Mouse (Mus musculus): ENCODE data around the gene Ebf1. TPM values are rescaled to one million over a fixed set of nuclear protein-coding genes. Genes with fewer than 3 reads are reported as not detected.
A peak's percentile ranks its signal among the peaks of the same experiment; 100 is the strongest.

Gene Ebf1
- polyA plus RNA-seq, 1 experiment from 2014 or later = 13.0 TPM

DNA sequence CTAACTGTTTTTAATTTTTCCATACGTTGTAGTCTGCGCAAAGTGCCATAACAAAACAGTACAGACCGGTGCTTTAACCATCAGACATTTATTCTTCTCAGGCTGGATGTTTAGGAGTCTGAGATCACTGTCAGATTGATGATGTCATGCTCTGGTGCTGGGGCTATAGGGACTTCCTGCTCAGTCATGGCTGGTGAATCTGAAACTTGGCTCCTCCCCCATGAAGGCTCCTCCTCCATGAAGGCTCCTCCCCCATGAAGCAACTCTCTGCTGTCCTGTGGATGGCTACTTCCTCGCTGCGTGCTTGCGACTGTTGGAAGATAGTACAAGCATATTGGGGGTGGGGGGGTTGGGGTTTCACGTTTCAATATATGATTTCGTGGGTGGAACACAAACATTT, 10.2 kb upstream of the Ebf1 start:
- H3K36me3 ChIP-seq = no peaks in the 10 kb centered on the region
- peaks cover 8% of the 10 kb centered on the region for H3K4me1 ChIP-seq
- H3K4me3 ChIP-seq = no peak overlapping the region
- peaks cover 15% of the 10 kb centered on the region for H3K27me3 ChIP-seq (replicated peaks)
- no peak for ATAC-seq (ENCODE audit: extremely low read depth, insufficient number of reproducible peaks, low FRiP score, low TSS enrichment)
- H3K9me3 ChIP-seq = no peaks in the 10 kb centered on the region
- no peak overlapping the region for H3K27ac ChIP-seq (replicated peaks)
- H3K4me2 ChIP-seq = no peak overlapping the region
- no peak overlapping the region for H3K9ac ChIP-seq
- WGBS = 76% methylated on average over 8 of the region's 8 CpGs

DNA sequence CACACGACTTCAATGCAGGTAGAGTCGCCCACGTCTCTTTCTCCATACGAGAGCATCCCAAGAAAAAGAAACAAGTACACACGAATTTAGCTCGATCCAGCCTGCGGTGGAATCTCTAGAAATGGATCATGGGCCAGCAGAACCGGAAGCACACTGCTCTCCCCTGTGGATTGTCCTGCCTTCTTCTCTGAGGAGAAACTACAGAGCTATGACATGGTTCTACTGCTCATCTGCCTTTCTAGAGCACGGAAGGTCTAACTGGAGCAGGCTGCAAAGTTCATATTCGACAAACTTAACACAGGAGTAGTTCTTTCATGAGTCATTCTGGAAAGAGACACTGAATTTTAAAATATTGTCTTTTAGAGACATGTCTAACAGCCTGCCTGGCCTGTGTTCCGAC, 8.5 kb upstream of the Ebf1 start:
- H3K4me1 ChIP-seq = peaks cover 25% of the 10 kb centered on the region
- no peak overlapping the region for H3K9ac ChIP-seq
- 71% methylated on average over 11 of the region's 11 CpGs for WGBS
- H3K27me3 ChIP-seq (replicated peaks) = peaks cover 32% of the 10 kb centered on the region
- no peak overlapping the region for H3K4me2 ChIP-seq
- H3K27ac ChIP-seq (replicated peaks) = no peak overlapping the region
- no peaks in the 10 kb centered on the region for H3K9me3 ChIP-seq
- H3K36me3 ChIP-seq = no peaks in the 10 kb centered on the region
- no peak for ATAC-seq (ENCODE audit: extremely low read depth, insufficient number of reproducible peaks, low FRiP score, low TSS enrichment)
- H3K4me3 ChIP-seq = no peak overlapping the region

DNA sequence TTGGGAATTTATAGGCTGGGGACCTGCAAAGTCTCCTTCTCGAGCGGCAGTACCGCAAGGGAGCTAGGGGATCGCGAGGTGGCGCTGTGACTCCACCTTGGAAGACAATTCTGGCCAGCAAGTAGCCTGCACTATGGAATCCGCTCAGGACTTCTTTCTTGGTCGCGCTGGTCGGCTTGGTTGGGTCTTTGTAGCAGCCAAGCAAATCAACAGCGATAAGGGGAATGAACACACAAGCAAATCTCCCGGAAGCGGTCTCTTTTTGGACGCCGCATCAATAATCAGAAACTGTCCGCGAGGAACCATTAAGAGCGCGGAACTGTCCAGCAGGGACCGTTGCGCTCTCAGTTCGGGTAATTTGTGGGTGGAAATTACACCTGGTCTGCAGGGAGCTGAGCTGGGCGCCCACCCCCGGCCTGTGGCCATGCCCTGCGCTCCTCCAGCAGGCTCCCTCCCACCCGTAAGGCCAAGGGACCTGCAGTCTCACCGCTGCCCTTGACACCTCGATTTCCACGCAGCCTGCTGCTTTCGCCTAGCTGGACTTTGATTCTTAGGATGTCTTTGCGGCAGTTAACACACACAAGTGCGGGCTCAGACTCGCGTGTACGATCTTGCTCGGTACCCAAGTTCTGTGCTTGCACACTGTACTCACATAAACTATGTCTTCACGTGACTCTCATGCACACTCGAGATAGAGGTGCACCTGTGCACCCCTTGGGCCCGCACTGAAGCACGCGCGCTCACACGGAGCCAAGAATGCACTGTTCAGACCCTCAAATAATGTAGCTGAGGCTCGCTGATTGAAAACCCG, 5.9 kb upstream of the Ebf1 start:
- Histone ChIP-seq H3K4me2 (peak overlapping the region; percentile 94), H3K27ac (replicated peaks) (no peak overlapping the region), H3K36me3 (no peaks in the 10 kb centered on the region), H3K4me3 (peak overlapping the region; percentile 54), H3K27me3 (replicated peaks) (peaks cover 54% of the 10 kb centered on the region), H3K9me3 (no peaks in the 10 kb centered on the region), H3K4me1 (peaks cover 28% of the 10 kb centered on the region), H3K9ac (peak overlapping the region; percentile 71)
- ATAC-seq (ENCODE audit: extremely low read depth, insufficient number of reproducible peaks, low FRiP score, low TSS enrichment) = peak; percentile 58; the same call in 1 of the 2 replicates
- under 1% methylated on average over 45 of the region's 45 CpGs for WGBS

DNA sequence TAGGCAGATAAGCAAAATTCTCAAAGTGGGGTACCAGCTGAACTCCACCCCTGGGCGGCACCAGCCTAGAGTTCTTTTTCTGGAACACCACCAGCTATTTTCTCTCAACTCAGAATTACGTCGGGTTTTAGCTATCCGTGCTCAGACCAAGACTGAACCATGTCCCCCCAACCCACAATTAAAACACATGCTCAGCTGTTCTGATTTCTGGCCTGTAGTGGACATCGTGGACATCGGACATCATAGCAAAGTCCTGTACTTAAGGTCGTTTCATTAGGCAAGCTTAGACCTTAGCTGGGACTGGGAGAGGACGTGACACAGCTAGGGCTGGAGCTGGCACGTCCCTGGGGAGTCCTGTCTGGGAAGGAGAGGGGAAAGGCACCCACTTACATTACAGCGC, 5.0 kb upstream of the Ebf1 start:
- Histone ChIP-seq H3K9ac (peak overlapping the region; percentile 75; the same call in 1 of the 2 replicates), H3K4me1 (peaks cover 36% of the 10 kb centered on the region), H3K4me2 (peak overlapping the region; percentile 94), H3K36me3 (no peaks in the 10 kb centered on the region), H3K27ac (replicated peaks) (no peak overlapping the region), H3K9me3 (no peaks in the 10 kb centered on the region), H3K27me3 (replicated peaks) (peaks cover 62% of the 10 kb centered on the region), H3K4me3 (peak overlapping the region; percentile 54)
- WGBS = 4% methylated on average over 10 of the region's 10 CpGs
- no peak for ATAC-seq (ENCODE audit: extremely low read depth, insufficient number of reproducible peaks, low FRiP score, low TSS enrichment)

DNA sequence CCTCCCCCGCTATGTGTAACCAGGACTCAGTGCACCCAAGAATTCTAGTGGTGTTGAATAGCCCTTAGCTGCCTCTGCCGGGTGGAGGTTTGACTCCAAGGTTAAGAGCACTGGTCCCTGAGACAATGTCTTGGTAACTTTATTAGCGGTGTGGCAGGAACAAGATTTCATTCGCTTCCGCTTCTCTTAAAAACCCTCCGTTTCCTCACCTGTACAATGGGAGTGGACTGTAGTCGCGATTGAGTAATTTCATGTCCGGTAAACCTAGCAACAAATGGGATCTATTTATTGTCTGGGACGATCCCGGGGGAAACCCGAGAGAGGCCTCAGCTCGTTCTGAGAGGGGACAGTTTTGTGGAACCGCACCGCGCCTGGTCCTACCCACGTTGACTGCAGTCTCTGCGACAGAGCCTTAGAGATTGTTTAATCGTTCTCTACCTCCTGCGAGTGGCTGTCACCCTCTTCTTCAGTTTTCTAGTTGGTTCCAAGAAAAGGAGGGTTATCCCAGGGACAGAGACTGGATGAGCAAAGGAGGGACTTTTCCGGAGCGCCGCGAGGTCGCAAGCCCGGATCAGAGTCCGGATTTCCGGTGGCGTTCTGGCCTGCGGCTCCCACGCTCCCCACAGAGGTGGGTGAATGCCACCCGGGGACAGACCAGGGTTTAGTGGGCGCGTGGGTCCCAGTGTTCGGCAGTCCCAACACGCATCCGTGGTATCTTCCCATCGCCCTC, 4.3 kb upstream of the Ebf1 start:
- no peak for ATAC-seq (ENCODE audit: extremely low read depth, insufficient number of reproducible peaks, low FRiP score, low TSS enrichment)

DNA sequence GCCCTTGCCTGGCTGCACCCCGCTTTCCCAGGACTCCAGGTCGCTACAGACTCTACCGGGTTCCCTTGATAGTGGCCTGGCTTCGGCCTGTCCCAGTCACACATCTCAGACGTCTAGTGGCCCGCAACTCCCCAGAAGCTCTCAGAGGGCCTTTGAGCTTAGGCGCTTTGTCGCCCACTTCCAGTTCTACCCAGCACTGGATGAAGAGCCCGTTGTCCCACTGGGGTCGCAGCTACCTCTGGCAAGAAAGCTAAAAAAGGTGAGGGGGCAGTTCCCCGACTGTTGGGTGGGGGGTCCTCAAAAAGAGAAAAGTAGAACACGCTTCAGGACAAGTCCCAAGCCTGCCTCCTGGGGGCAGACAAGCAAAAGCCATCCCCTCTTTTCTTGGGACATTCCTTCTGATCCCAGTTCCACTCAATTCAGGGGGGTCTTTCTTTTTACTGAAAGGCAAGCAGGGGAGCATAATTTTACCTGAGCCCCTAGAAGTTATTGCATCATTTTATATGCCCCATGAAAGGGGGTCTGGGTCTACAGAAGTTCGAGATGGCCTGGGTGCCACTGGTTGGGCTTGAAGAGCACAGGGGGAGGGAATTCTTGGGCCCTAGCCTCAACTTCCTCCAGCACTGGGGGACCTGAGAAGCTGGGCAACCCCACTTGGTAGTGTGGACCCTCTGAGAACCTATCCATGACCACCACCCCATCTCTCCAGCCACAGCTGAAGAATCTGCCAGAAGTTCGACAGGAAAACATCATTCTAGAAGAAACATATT, 3.5 kb upstream of the Ebf1 start:
- no peak for ATAC-seq (ENCODE audit: extremely low read depth, insufficient number of reproducible peaks, low FRiP score, low TSS enrichment)
- peak overlapping the region; percentile 75 for H3K9ac ChIP-seq
- WGBS = 5% methylated on average over 14 of the region's 14 CpGs

More for the DNA sequence above, 4.3 kb upstream of the Ebf1 start:
- H3K36me3 ChIP-seq = no peaks in the 10 kb centered on the region
- H3K4me3 ChIP-seq = peak overlapping the region; percentile 54
- H3K27ac ChIP-seq (replicated peaks) = no peak overlapping the region
- H3K9me3 ChIP-seq = no peaks in the 10 kb centered on the region
- peak overlapping the region; percentile 75 for H3K9ac ChIP-seq
- H3K27me3 ChIP-seq (replicated peaks) = peaks cover 62% of the 10 kb centered on the region
- peak overlapping the region; percentile 94 for H3K4me2 ChIP-seq
- peaks cover 36% of the 10 kb centered on the region for H3K4me1 ChIP-seq
- WGBS = 1% methylated on average over 38 of the region's 38 CpGs

DNA sequence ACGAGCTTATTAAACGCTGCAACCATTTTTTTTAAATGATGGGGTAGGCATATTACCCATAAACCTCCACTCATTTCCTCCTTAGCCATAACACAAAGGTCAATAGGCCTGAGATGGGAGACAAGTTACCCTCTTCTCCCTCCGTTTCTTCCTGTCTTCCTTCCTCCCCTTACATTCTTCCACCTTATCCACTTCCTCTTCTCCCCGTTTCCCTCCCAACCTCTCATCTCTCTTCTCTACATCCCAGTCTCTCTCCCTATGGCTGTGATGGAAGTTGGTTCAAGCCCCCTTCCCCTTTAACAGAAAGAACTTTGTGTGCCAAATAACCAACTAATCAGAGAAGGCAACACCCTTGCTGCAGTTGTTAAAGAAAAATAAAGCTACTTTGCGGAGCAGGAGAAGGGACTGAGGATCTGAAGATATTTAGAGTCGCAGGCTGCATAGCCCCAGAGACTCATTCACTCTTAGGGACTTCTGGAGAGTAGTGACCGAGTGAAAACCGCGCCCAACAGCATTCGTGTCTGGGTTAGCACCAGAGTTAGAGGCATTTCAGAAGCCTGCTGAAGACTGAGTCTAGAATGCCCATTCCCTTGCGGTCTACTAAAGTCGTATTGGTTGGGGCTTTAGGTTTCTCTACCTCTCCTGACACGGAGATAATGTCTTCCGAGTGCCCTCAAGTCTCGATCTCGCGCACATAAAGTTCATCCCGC, 884 bp upstream of the Ebf1 start:
- Histone ChIP-seq H3K4me3 (peak overlapping the region; percentile 72), H3K9me3 (no peaks in the 10 kb centered on the region), H3K27me3 (replicated peaks) (peaks cover 79% of the 10 kb centered on the region), H3K4me2 (peak overlapping the region; percentile 74), H3K27ac (replicated peaks) (no peak overlapping the region; the same call in 1 of the 2 replicates), H3K4me1 (peaks cover 45% of the 10 kb centered on the region), H3K9ac (peak overlapping the region; percentile 78), H3K36me3 (no peaks in the 10 kb centered on the region)
- no peak for ATAC-seq (ENCODE audit: extremely low read depth, insufficient number of reproducible peaks, low FRiP score, low TSS enrichment)
- 8% methylated on average over 18 of the region's 18 CpGs for WGBS

More for the DNA sequence above, 3.5 kb upstream of the Ebf1 start:
- H3K27me3 ChIP-seq (replicated peaks) = peaks cover 58% of the 10 kb centered on the region
- H3K4me3 ChIP-seq = peak overlapping the region; percentile 54
- H3K9me3 ChIP-seq = no peaks in the 10 kb centered on the region
- no peak overlapping the region for H3K27ac ChIP-seq (replicated peaks)
- H3K4me2 ChIP-seq = peak overlapping the region; percentile 94
- no peaks in the 10 kb centered on the region for H3K36me3 ChIP-seq
- peaks cover 36% of the 10 kb centered on the region for H3K4me1 ChIP-seq

DNA sequence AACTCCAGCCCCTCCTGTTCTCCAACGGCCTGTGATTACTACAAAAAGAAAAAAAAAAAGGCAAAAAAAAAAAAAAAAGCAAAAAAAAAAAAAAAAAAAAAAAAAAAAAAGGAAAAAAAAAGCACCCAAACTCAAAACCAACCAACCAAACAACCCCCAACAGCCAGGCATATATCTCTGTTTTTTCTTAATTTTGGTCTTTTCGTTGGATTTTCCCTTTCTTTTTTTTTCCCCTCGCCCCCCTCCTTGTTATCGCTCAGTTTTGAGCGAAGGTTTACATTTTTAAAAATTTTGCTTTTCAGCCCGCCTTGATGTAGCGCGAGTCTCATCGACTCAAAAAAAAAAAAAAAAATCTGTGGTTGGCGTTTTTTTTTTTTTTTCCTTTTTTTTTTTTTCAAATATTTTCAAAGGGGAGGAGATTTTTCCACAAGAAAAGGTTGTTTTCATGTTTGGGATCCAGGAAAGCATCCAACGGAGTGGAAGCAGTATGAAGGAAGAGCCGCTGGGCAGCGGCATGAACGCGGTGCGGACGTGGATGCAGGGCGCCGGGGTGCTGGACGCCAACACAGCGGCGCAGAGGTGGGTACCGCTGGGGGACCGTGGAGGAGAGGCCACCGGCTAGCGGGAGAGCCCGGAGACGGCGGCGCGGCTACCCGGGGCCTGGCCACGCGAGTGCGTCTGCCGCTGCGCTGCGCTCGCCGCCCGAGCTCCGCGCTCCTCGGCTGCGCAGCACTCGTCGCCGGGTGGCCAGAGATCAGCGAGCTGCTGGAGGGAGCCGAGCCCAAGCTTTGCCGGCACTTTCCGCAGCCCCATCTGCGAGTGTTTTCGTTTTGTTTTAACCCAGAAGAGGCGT, 843 bp downstream of the Ebf1 start:
- peak overlapping the region; percentile 74 for H3K4me2 ChIP-seq
- peaks cover 75% of the 10 kb centered on the region for H3K27me3 ChIP-seq (replicated peaks)
- peaks cover 6% of the 10 kb centered on the region; the same call in 1 of the 2 replicates for H3K36me3 ChIP-seq
- no peaks in the 10 kb centered on the region for H3K9me3 ChIP-seq
- H3K4me3 ChIP-seq = peak overlapping the region; percentile 72
- H3K4me1 ChIP-seq = peaks cover 30% of the 10 kb centered on the region
- H3K9ac ChIP-seq = peak overlapping the region; percentile 88
- ATAC-seq (ENCODE audit: extremely low read depth, insufficient number of reproducible peaks, low FRiP score, low TSS enrichment) = no peak
- peak overlapping the region; percentile 86 for H3K27ac ChIP-seq (replicated peaks)
- under 1% methylated on average over 55 of the region's 55 CpGs for WGBS

DNA sequence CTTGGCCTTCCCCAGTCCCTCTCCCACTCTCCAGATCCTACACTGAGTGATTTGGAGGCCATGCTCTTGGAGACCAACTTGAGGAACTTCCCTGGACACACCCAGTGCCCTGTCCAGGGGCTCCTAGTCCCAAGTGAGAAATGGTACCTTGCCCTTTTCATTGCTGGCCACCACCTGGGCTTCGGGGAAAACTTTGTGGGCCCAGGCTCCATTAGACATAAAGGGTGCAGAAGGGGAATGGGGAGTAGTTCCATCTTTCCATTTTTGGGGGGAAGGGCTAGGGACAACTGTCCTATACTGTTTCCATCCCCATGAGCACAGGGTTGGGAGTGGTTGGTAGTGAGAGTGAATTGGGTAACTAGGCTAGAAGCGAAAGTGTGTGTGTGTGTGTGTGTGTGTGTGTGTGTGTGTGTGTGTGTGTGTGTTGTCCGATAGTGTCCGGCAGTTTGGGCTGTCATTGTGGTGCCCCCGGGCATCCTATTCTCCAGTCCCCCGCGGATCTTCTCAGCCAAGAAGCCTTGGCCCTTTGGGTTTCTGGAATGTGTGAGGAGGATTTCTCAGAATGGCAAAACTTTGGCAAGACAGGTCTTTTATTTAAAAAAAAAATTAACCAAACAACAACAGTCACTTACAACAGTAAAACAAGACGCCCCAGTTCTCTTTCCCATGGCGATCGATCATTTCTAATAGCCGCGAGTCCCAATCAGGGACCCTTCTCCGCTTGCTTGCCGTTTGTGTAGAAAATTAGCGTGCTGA, 2.2 kb downstream of the Ebf1 start:
- Histone ChIP-seq H3K4me1 (peaks cover 24% of the 10 kb centered on the region), H3K27ac (replicated peaks) (peak overlapping the region; percentile 13), H3K4me3 (peak overlapping the region; percentile 72), H3K4me2 (peak overlapping the region; percentile 74), H3K36me3 (peaks cover 6% of the 10 kb centered on the region; the same call in 1 of the 2 replicates), H3K9ac (peak overlapping the region; percentile 78), H3K27me3 (replicated peaks) (peaks cover 61% of the 10 kb centered on the region), H3K9me3 (no peaks in the 10 kb centered on the region)
- ATAC-seq (ENCODE audit: extremely low read depth, insufficient number of reproducible peaks, low FRiP score, low TSS enrichment) = no peak
- WGBS = 3% methylated on average over 13 of the region's 15 CpGs

Data from heart, embryonic 13.5 days (tissue).